Mouse (Mus musculus): ENCODE measurements around the gene Tbcel.

DNA sequence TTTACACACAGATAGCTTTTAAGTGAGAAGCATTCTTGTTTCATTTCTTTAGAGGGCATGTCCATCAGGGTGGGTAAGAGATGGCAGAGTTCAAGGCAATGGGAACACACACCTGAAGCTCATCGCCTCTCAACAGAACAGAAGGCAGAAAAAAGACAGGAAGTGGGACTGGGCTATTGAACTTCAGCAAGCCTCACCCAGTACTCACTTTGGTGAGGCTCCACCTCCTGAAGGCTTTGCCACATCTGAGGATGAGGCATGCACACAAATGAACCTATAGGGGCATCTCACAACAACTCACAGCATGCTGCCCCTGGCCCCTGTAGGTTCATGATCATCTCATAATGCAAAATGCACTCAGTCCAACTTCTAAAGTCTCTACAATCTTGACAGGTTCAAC lies 19.5 kb downstream of the Tbcel start:
- TF ChIP-seq POLR2A (IDR thresholded peaks at IDR 0.05; ENCODE audit: borderline replicate concordance, control insufficient read depth, low read depth, low read length) (no peak), CTCF (IDR thresholded peaks at IDR 0.05; ENCODE audit: control insufficient read depth, insufficient read depth, low read length) (no peak)
